Mouse (Mus musculus) colon, adult 2 months (tissue): Measurements from ENCODE around the gene Rhof. TPM values are rescaled to one million over a fixed set of nuclear protein-coding genes. Genes with fewer than 3 reads are reported as not detected.

Experiments
- polyA plus RNA-seq: library from polyadenylated mRNA; depleted of rRNA; stranded (reverse); fragments of >200 nt; gene quantifications from 2 replicates; pipeline ENCODE4 v1.2.3, GENCODE M21; 2012; rRNA removed

Gene Rhof
- polyA plus RNA-seq, result 42.7 and 47.4 TPM in 2 replicates

DNA sequence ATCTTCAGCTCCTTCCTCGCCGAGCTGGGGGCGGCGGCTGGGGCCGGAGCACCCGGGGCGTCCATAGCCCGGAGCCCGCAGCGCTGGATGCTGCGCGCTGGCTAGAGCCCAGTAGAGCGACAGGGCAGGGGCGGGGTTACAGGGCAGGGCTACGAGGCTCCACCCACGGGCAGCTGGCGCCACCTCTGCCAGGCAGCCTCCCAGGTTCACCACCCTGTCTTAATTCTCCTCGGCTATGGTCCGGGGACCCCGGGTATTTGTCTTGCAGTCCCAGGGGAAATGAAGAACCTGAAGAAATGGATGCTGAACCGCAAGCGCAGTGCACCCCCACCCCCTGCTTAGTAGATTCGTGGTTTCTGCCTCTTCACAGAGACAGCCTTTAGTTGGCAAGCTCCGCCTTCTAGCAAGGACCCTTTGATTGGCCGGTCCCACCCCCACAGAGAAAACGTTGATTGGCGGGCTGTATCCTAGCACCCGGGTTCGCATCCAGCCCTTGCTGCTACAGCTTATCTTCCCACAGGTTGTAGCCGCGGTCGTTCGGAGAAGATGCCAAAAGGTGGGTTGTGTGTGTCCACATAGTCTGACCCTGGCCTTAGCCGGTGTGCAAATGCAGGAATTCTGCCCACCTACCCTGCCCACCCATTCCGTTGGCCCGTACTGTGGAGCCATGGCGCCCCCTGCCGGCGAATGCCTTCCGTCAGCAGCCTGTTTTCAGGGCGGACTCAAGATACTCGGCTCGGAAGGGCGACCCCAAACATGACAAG lies at the start of gene Rhof:
Gene Rhof, minus strand, starts transcription at position 385 of the 764 bp plus-strand sequence.

DNA sequence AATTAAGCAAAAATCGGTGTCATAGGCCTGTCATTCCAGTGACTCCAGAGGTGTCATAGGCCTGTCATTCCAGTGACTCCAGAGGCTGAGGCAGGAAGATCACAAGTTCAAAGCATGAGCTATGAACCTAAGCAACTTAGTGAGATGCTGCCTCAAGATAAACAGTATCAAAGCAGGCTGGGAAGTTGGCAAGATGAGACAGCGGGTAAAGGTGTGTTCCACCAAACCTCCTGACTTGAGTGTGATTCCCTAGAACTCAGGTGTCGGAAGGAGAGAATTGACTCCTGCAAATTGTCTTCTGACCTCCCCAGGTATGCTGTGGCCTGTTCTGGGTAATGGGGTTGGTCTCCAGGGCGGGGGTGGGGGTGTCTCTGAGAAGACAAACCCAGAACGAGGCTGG lies 36.8 kb upstream of the Rhof start, which contains the start of gene Psmd9:
Gene Psmd9, plus strand, starts transcription at position 130 of the 400 bp plus-strand sequence.

GRCm38 (mm10) chr5:123142161-123143157 lies 10.0 kb upstream of the Rhof start, which contains the start of gene Setd1b:
Gene Setd1b, plus strand, starts transcription at chr5:123142193.

DNA sequence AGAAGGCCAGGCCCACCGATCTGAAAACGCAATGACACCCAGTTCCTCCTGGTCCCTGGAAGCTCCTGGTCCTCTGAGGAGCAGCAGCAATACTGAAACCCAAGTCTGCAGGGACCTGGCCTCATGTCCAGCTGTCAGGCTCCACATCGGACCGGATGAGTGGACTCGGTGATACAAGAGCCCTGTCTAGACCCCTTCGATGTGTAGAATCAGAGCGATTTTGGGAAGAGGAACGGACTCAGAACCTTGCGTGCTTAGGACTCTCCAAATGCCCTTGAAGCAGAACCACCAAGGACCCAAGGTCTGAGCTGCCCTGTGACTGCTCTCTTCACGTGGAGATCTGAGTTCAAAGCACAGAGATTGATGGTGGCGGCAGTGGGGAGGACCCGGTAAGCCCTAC lies 64.4 kb downstream of the Rhof start, which contains the start of gene Tmem120b:
Gene Tmem120b, plus strand, starts transcription at position 301 of the 400 bp plus-strand sequence.

Other genes starting within 250 kb of the Rhof start
- 16.6 and 17.9 TPM in 2 replicates for gene Kdm2b, start 142.9 kb downstream of the Rhof start, polyA plus RNA-seq
- gene Orai1, start 117.6 kb downstream of the Rhof start, polyA plus RNA-seq, result 119 and 123 TPM in 2 replicates
- gene Morn3, start 85.7 kb downstream of the Rhof start, polyA plus RNA-seq, result not detected in 2 replicates
- 4.7 and 5.4 TPM in 2 replicates for gene Tmem120b, start 64.3 kb downstream of the Rhof start, polyA plus RNA-seq
- 9.7 and 12.7 TPM in 2 replicates for gene Setd1b, start 9.5 kb upstream of the Rhof start, polyA plus RNA-seq
- 20.2 and 21.1 TPM in 2 replicates for gene Psmd9, start 36.7 kb upstream of the Rhof start, polyA plus RNA-seq
- 110 and 112 TPM in 2 replicates for gene Hpd, start 50.0 kb upstream of the Rhof start, polyA plus RNA-seq
- gene Wdr66, start 119.4 kb upstream of the Rhof start, polyA plus RNA-seq, result 0.66 and 0.76 TPM in 2 replicates
- 4.5 and 4.9 TPM in 2 replicates for gene Bcl7a, start 211.1 kb upstream of the Rhof start, polyA plus RNA-seq